Mouse (Mus musculus) neutrophil, adult 83 days (primary cell): ENCODE data around the gene Crisp4. TPM values are rescaled to one million over a fixed set of nuclear protein-coding genes. Genes with fewer than 3 reads are reported as not detected.

Source experiments
- total RNA-seq, 2 experiments: library from RNA; stranded (reverse); gene quantifications; one replicate each; pipeline ENCODE4 v1.2.4; 2023

The Crisp4 gene
- not detected for total RNA-seq

GRCm38 (mm10) chr1:18145802-18146201 lies at the start of gene Crisp4:
TSS of gene Crisp4 (minus strand) at chr1:18145902.

Other genes with a start within 250 kb of the Crisp4 start
- not detected for gene Defb18, start 91.5 kb upstream of the Crisp4 start, total RNA-seq
- gene Defb41, start 119.2 kb upstream of the Crisp4 start, total RNA-seq = not detected